Mouse (Mus musculus) liver, embryonic 13.5 days (tissue): ENCODE results near the gene Gm20518. TPM values are rescaled to one million over a fixed set of nuclear protein-coding genes. Genes with fewer than 3 reads are reported as not detected.

Source experiments
- ATAC-seq: fragments of 200-750 bp; cut with Nextera tagmentation; 2 replicates; pipeline ENCODE4 v1.8.0; 2017; ENCODE audit warnings: low read depth, mild to moderate bottlenecking, moderate number of reproducible peaks, moderate library complexity
- DNase-seq: peaks from one replicate; pipeline ENCODE4 v3.0.0; 2022
- H3K27ac ChIP-seq: fragments of 300-500 bp; sonication (generic); 2 replicates; pipeline ENCODE4 v1.5.1; 2015; ENCODE audit warnings: moderate library complexity, mild to moderate bottlenecking, inconsistent platforms
- H3K27me3 ChIP-seq: fragments of 300-500 bp; sonication (generic); 2 replicates; pipeline ENCODE4 v1.6.1; 2015; ENCODE audit warnings: mild to moderate bottlenecking, inconsistent platforms
- H3K36me3 ChIP-seq: fragments of 300-500 bp; sonication (generic); 2 replicates; pipeline ENCODE4 v1.6.1; 2015; ENCODE audit warnings: mild to moderate bottlenecking, inconsistent platforms
- H3K4me1 ChIP-seq: fragments of 300-500 bp; sonication (generic); replicated peaks from 2 replicates; pipeline ENCODE4 v1.6.1; 2015; ENCODE audit warnings: inconsistent platforms
- H3K4me2 ChIP-seq: fragments of 300-500 bp; sonication (generic); 2 replicates; pipeline ENCODE4 v1.6.1; 2015; ENCODE audit warnings: inconsistent platforms, mild to moderate bottlenecking, moderate library complexity
- H3K4me3 ChIP-seq: fragments of 300-500 bp; sonication (generic); replicated peaks from 2 replicates; pipeline ENCODE4 v1.5.1; 2015; ENCODE audit warnings: mild to moderate bottlenecking, inconsistent platforms
- H3K9ac ChIP-seq: fragments of 300-500 bp; sonication (generic); 2 replicates; pipeline ENCODE4 v1.6.1; 2015; ENCODE audit warnings: mild to moderate bottlenecking, inconsistent platforms
- H3K9me3 ChIP-seq: fragments of 300-500 bp; sonication (generic); replicated peaks from 2 replicates; pipeline ENCODE4 v1.6.1; 2016; ENCODE audit warnings: inconsistent platforms
- WGBS: fragments of 180-500 bp; shearing (Covaris S2); methylation state at CpG from one replicate; pipeline ENCODE4 v1.1.7; 2015; ENCODE audit not compliant: insufficient replicate concordance; 5-methylcytosine and 5-hydroxymethylcytosine counted together
- polyA plus RNA-seq: library from polyadenylated mRNA; unstranded; fragments of >200 nt; fragmentation: Nextera tagmentation; extraction: Ambion mirVana; gene quantifications from 2 replicates; pipeline ENCODE4 v1.2.1, GENCODE M21; 2015

Gm20518 gene
- polyA plus RNA-seq, 1 experiment from 2014 or later = 0.08 TPM

- Histone ChIP-seq H3K27me3 (no peaks in the 10 kb centered on the region), H3K36me3 (peaks cover 13% of the 10 kb centered on the region), H3K9ac (no peak overlapping the region), H3K4me3 (no peak overlapping the region), H3K4me2 (no peak overlapping the region), H3K27ac (no peak overlapping the region), H3K4me1 (peaks cover 27% of the 10 kb centered on the region), H3K9me3 (no peaks in the 10 kb centered on the region)
- no peak for DNase-seq
- ATAC-seq = no peak
- WGBS = 54% methylated on average over 2 of the region's 2 CpGs
Observed at GRCm38 (mm10) chr16:17865293-17865692, 26.2 kb downstream of the Gm20518 start.

- 0 out of 2 replicates have a peak, but pooled peaks have one; percentile 34 for ATAC-seq
- peaks cover 62% of the 10 kb centered on the region for H3K36me3 ChIP-seq
Observed at GRCm38 (mm10) chr16:17858592-17858991, 32.9 kb downstream of the Gm20518 start.

GRCm38 (mm10) chr16:17857157-17857556, 34.3 kb downstream of the Gm20518 start:
- Histone ChIP-seq H3K27me3 (no peaks in the 10 kb centered on the region), H3K4me3 (no peak overlapping the region), H3K9me3 (no peaks in the 10 kb centered on the region), H3K9ac (no peak overlapping the region), H3K27ac (no peak overlapping the region), H3K36me3 (peaks cover 72% of the 10 kb centered on the region), H3K4me1 (no peaks in the 10 kb centered on the region), H3K4me2 (no peak overlapping the region)
- WGBS = 89% methylated on average over 7 of the region's 7 CpGs
- ATAC-seq = no peak
- DNase-seq = no peak

More at GRCm38 (mm10) chr16:17858592-17858991, 32.9 kb downstream of the Gm20518 start:
- Histone ChIP-seq H3K4me3 (no peak overlapping the region), H3K4me2 (no peak overlapping the region), H3K9me3 (no peaks in the 10 kb centered on the region), H3K27ac (no peak overlapping the region), H3K9ac (no peak overlapping the region), H3K4me1 (no peaks in the 10 kb centered on the region), H3K27me3 (no peaks in the 10 kb centered on the region)
- peak; percentile 20 for DNase-seq

GRCm38 (mm10) chr16:17853263-17853662, 38.2 kb downstream of the Gm20518 start:
- H3K4me2 ChIP-seq = no peak overlapping the region
- WGBS = 77% methylated on average over 2 of the region's 2 CpGs
- H3K4me3 ChIP-seq = no peak overlapping the region
- no peak overlapping the region for H3K27ac ChIP-seq
- H3K9ac ChIP-seq = no peak overlapping the region
- H3K9me3 ChIP-seq = no peaks in the 10 kb centered on the region
- H3K27me3 ChIP-seq = no peaks in the 10 kb centered on the region
- H3K36me3 ChIP-seq = peaks cover 89% of the 10 kb centered on the region
- H3K4me1 ChIP-seq = no peaks in the 10 kb centered on the region
- no peak for DNase-seq
- no peak for ATAC-seq

GRCm38 (mm10) chr16:17851860-17852259, 39.6 kb downstream of the Gm20518 start:
- H3K9me3 ChIP-seq = no peaks in the 10 kb centered on the region
- H3K27me3 ChIP-seq = no peaks in the 10 kb centered on the region
- WGBS = 73% methylated on average over 1 of the region's 1 CpGs
- ATAC-seq (no peak), DNase-seq (no peak)
- H3K9ac ChIP-seq = no peak overlapping the region
- peaks cover 85% of the 10 kb centered on the region for H3K36me3 ChIP-seq
- H3K4me1 ChIP-seq = no peaks in the 10 kb centered on the region
- H3K4me2 ChIP-seq = no peak overlapping the region
- no peak overlapping the region for H3K27ac ChIP-seq
- no peak overlapping the region for H3K4me3 ChIP-seq

GRCm38 (mm10) chr16:17851331-17851730, 40.1 kb downstream of the Gm20518 start:
- DNase-seq (no peak), ATAC-seq (no peak)
- H3K36me3 ChIP-seq = peaks cover 85% of the 10 kb centered on the region
- no peak overlapping the region for H3K9ac ChIP-seq
- H3K4me1 ChIP-seq = no peaks in the 10 kb centered on the region
- H3K4me3 ChIP-seq = no peak overlapping the region
- H3K27ac ChIP-seq = no peak overlapping the region
- H3K9me3 ChIP-seq = no peaks in the 10 kb centered on the region
- WGBS = 85% methylated on average over 5 of the region's 5 CpGs
- no peaks in the 10 kb centered on the region for H3K27me3 ChIP-seq
- no peak overlapping the region for H3K4me2 ChIP-seq

- no peak for DNase-seq
- Histone ChIP-seq H3K4me1 (no peaks in the 10 kb centered on the region), H3K36me3 (peaks cover 87% of the 10 kb centered on the region), H3K4me2 (no peak overlapping the region), H3K27me3 (no peaks in the 10 kb centered on the region), H3K9me3 (no peaks in the 10 kb centered on the region), H3K4me3 (no peak overlapping the region), H3K9ac (no peak overlapping the region), H3K27ac (no peak overlapping the region)
- ATAC-seq = no peak
- WGBS = 77% methylated on average over 6 of the region's 6 CpGs
Observed at GRCm38 (mm10) chr16:17849486-17849885, 42.0 kb downstream of the Gm20518 start.

GRCm38 (mm10) chr16:17848928-17849327, 42.5 kb downstream of the Gm20518 start:
- H3K4me2 ChIP-seq = no peak overlapping the region
- peaks cover 87% of the 10 kb centered on the region for H3K36me3 ChIP-seq
- 16% methylated on average over 1 of the region's 1 CpGs for WGBS
- H3K9me3 ChIP-seq = no peaks in the 10 kb centered on the region
- H3K27ac ChIP-seq = no peak overlapping the region
- no peaks in the 10 kb centered on the region for H3K4me1 ChIP-seq
- DNase-seq (no peak), ATAC-seq (no peak)
- H3K27me3 ChIP-seq = no peaks in the 10 kb centered on the region
- no peak overlapping the region for H3K9ac ChIP-seq
- H3K4me3 ChIP-seq = no peak overlapping the region

- DNase-seq (no peak), ATAC-seq (no peak)
- Histone ChIP-seq H3K4me2 (no peak overlapping the region), H3K4me1 (no peaks in the 10 kb centered on the region), H3K9ac (no peak overlapping the region), H3K36me3 (peaks cover 90% of the 10 kb centered on the region), H3K27me3 (no peaks in the 10 kb centered on the region), H3K9me3 (no peaks in the 10 kb centered on the region), H3K4me3 (no peak overlapping the region), H3K27ac (no peak overlapping the region)
- 86% methylated on average over 6 of the region's 6 CpGs for WGBS
Observed at GRCm38 (mm10) chr16:17848431-17848830, 43.0 kb downstream of the Gm20518 start.

GRCm38 (mm10) chr16:17843701-17844365, 47.6 kb downstream of the Gm20518 start:
- H3K4me2 ChIP-seq = no peak overlapping the region
- H3K36me3 ChIP-seq = peaks cover 77% of the 10 kb centered on the region
- no peak overlapping the region for H3K27ac ChIP-seq
- WGBS = 81% methylated on average over 10 of the region's 10 CpGs
- H3K9ac ChIP-seq = no peak overlapping the region
- no peaks in the 10 kb centered on the region; the same call in 1 of the 2 replicates for H3K27me3 ChIP-seq
- no peak for DNase-seq
- no peaks in the 10 kb centered on the region for H3K9me3 ChIP-seq
- H3K4me1 ChIP-seq = no peaks in the 10 kb centered on the region
- H3K4me3 ChIP-seq = no peak overlapping the region
- no peak for ATAC-seq

GRCm38 (mm10) chr16:17842437-17842836, 49.0 kb downstream of the Gm20518 start:
- Histone ChIP-seq H3K9ac (no peak overlapping the region), H3K27ac (no peak overlapping the region), H3K27me3 (peaks cover 8% of the 10 kb centered on the region), H3K36me3 (peaks cover 66% of the 10 kb centered on the region), H3K4me1 (no peaks in the 10 kb centered on the region), H3K4me2 (no peak overlapping the region), H3K4me3 (no peak overlapping the region), H3K9me3 (no peaks in the 10 kb centered on the region)
- ATAC-seq = no peak
- no peak for DNase-seq
- WGBS = 81% methylated on average over 7 of the region's 7 CpGs

- H3K4me1 ChIP-seq = no peaks in the 10 kb centered on the region
- peaks cover 32% of the 10 kb centered on the region for H3K27me3 ChIP-seq
- ATAC-seq (no peak), DNase-seq (no peak)
- H3K27ac ChIP-seq = no peak overlapping the region
- H3K4me2 ChIP-seq = no peak overlapping the region
- 73% methylated on average over 4 of the region's 4 CpGs for WGBS
- H3K9me3 ChIP-seq = no peaks in the 10 kb centered on the region
- H3K9ac ChIP-seq = no peak overlapping the region
- peaks cover 43% of the 10 kb centered on the region for H3K36me3 ChIP-seq
- H3K4me3 ChIP-seq = no peak overlapping the region
Observed at GRCm38 (mm10) chr16:17839976-17840375, 51.5 kb downstream of the Gm20518 start.
